Mouse (Mus musculus): ENCODE data around the gene Snw1. TPM values are rescaled to one million over a fixed set of nuclear protein-coding genes. Genes with fewer than 3 reads are reported as not detected.

The Snw1 gene
- polyA plus RNA-seq, 1 experiment: 27.5 TPM

DNA sequence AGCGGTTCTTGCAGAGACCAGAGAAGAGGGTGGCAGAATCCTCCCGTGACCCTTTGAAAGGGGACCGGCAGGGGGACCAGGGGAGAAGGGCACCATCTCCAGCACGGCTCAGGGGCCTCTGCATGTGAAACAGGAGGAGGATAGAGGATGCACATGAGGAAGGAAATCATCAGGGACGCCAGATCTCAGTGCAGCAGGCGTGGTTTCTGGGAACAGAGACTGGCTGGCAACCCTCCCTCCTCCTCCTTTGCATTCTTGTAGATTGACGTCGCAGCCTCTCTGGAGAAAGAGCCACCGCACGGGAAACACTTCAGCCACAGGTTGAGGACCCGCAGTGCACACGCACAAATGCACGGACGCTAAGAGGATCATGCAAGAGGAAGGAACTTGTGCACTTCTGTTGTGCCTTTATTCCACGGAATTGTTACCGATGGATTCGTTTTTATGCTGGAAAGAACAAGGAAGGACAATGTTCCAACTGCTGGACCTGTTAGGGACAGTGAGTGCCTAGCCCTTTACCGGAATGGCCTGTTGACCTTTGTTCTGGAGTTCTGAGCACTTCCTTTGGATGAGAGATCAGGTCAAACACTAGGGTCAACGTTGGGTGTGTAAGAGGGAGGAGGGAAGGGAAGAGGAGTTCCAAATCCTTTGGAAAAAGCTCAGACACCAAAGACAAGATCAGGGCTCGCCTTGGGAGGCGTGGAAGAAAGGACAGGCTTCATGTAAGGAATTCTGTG is 64.0 kb downstream of the Snw1 start:
- Histone ChIP-seq H3K27me3 (replicated peaks) (no peaks in the 10 kb centered on the region), H3K4me3 (replicated peaks) (peak overlapping the region; percentile 89), H3K9me3 (no peaks in the 10 kb centered on the region), H3K4me1 (peaks cover 54% of the 10 kb centered on the region), H3K36me3 (replicated peaks; ENCODE audit: low read length) (no peaks in the 10 kb centered on the region)
- TF ChIP-seq FLI1 (IDR thresholded peaks at IDR 0.05; ENCODE audit: low read length): no peak
- TF ChIP-seq GATA1 (IDR thresholded peaks at IDR 0.05; ENCODE audit: borderline replicate concordance, low read length): no peak

DNA sequence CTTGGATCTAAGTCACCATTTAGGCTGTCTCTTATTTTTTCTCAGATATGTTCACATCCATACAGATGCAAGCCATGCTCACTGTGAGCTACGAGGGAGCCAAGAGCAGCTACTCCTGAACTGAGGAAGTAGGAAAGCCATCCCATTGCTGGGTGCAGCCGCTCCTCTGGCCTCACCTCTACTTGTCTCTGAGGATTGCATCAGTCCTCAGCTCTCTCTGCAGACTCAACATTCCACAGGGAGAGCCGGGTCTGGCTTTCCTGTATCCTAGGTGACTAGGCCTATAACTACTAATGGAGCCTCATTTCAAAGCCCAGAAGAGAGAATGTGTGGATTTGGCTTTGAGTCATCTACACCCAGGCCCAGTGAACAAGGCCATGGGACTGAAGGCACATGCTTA is 66.4 kb downstream of the Snw1 start:
- no peak for TF ChIP-seq FLI1 (IDR thresholded peaks at IDR 0.05; ENCODE audit: low read length)
- TF ChIP-seq GATA1 (IDR thresholded peaks at IDR 0.05; ENCODE audit: borderline replicate concordance, low read length): no peak
- Histone ChIP-seq H3K4me3 (replicated peaks) (no peak overlapping the region), H3K27me3 (replicated peaks) (peaks cover 2% of the 10 kb centered on the region), H3K36me3 (replicated peaks; ENCODE audit: low read length) (no peaks in the 10 kb centered on the region), H3K9me3 (no peaks in the 10 kb centered on the region), H3K4me1 (peaks cover 45% of the 10 kb centered on the region)

DNA sequence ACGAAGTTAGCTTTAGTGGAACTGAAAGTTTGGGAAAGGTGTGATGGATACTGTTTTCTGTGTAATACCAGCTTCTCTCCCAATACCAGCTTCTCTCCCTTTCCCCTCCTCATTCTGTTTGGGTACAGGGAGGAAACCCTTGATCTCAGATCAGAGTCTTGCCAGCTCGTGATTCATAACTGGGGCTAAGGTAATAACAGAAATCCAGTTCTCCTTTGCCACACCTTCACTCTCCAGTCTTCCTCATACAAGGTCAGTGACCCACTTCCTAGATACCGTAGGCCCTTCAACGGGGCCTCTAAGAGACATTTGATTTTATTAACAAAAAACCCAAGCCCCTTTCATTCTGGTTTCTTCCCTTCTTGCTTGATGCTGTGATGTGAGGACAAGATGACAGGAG is 66.9 kb downstream of the Snw1 start:
- no peaks in the 10 kb centered on the region for H3K9me3 ChIP-seq
- TF ChIP-seq GATA1 (IDR thresholded peaks at IDR 0.05; ENCODE audit: borderline replicate concordance, low read length) (no peak), FLI1 (IDR thresholded peaks at IDR 0.05; ENCODE audit: low read length) (no peak)
- no peaks in the 10 kb centered on the region for H3K36me3 ChIP-seq (replicated peaks; ENCODE audit: low read length)
- peaks cover 4% of the 10 kb centered on the region for H3K27me3 ChIP-seq (replicated peaks)
- no peak overlapping the region for H3K4me3 ChIP-seq (replicated peaks)
- peaks cover 40% of the 10 kb centered on the region for H3K4me1 ChIP-seq

DNA sequence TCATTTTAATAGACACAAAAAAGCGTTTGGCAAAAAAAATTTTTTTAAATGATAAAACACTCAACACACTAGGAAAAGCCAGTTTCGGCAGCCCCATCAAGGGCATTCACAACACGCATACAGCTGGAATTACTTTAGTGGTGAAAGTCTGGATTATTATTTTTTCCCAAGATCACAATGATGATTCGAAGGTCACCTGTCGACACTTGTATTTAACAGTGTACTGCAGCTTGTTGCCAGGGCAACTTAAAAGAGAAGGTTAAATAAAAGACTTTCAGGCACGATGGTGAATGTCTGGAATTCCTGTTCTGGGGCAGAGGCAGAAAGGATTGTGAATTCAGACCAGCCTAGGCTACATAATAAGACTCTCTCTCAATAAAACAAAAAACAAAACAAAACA is 70.2 kb downstream of the Snw1 start:
- H3K36me3 ChIP-seq (replicated peaks; ENCODE audit: low read length): no peaks in the 10 kb centered on the region
- peaks cover 20% of the 10 kb centered on the region for H3K4me1 ChIP-seq

DNA sequence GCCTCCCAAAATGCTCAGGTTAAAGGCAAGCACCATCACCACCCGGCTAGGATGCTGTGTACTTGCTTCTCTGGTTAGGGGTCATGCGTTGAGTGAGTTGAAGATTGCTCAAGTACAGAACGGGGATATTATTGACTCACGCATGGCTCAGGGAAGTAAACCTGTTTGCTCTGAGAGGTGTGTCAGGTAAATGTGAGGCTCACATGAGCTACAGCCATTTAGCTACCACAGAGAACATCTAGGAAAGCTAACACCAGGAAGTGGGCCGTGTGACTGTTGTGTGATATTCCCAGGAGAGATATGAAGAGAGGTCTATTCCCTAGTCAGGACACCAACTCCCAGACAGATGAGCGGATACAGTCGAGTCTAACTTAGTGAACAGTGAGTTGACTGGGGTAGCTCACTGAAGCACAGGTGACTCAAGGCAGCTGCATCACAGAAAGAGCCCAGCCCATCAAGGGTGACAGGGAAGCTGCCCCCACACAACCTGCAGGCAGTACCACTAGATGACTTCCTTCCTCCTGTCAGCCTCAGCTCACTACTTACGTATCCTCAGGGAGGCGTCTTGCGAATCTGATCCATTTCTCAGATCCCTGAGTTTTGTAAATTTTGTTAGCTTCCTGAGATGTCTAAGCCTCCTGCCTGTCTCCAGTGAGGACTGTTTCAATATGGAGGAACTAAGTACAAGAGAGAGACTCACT is 72.8 kb downstream of the Snw1 start:
- H3K4me1 ChIP-seq: peaks cover 10% of the 10 kb centered on the region

More for the DNA sequence above, 70.2 kb downstream of the Snw1 start:
- Histone ChIP-seq H3K9me3 (no peaks in the 10 kb centered on the region), H3K27me3 (replicated peaks) (peaks cover 6% of the 10 kb centered on the region), H3K4me3 (replicated peaks) (no peak overlapping the region)
- TF ChIP-seq GATA1 (IDR thresholded peaks at IDR 0.05; ENCODE audit: borderline replicate concordance, low read length) (no peak), FLI1 (IDR thresholded peaks at IDR 0.05; ENCODE audit: low read length) (no peak)

More for the DNA sequence above, 72.8 kb downstream of the Snw1 start:
- Histone ChIP-seq H3K27me3 (replicated peaks) (peaks cover 15% of the 10 kb centered on the region), H3K4me3 (replicated peaks) (no peak overlapping the region), H3K36me3 (replicated peaks; ENCODE audit: low read length) (no peaks in the 10 kb centered on the region), H3K9me3 (no peaks in the 10 kb centered on the region)
- no peak for TF ChIP-seq GATA1 (IDR thresholded peaks at IDR 0.05; ENCODE audit: borderline replicate concordance, low read length)
- no peak for TF ChIP-seq FLI1 (IDR thresholded peaks at IDR 0.05; ENCODE audit: low read length)

Other genes starting within 250 kb of the Snw1 start
- not detected in 2 replicates for gene Noxred1, start 233.5 kb downstream of the Snw1 start, polyA plus RNA-seq (2012; ENCODE audit: insufficient read depth, low replicate concordance)
- gene Vipas39, start 206.0 kb downstream of the Snw1 start, polyA plus RNA-seq (2012; ENCODE audit: insufficient read depth, low replicate concordance): 2.2 and 3.4 TPM in 2 replicates
- gene Ahsa1, start 205.8 kb downstream of the Snw1 start, polyA plus RNA-seq (2012; ENCODE audit: insufficient read depth, low replicate concordance): 21.3 and 90.4 TPM in 2 replicates
- gene Ism2, start 172.6 kb downstream of the Snw1 start, polyA plus RNA-seq (2012; ENCODE audit: insufficient read depth, low replicate concordance): 0.04 TPM in 1 of 2 replicates, not detected in the other
- gene Sptlc2, start 83.9 kb downstream of the Snw1 start, polyA plus RNA-seq (2012; ENCODE audit: insufficient read depth, low replicate concordance): 5.6 and 44.0 TPM in 2 replicates
- gene Slirp, start 28.4 kb downstream of the Snw1 start, polyA plus RNA-seq (2012; ENCODE audit: insufficient read depth, low replicate concordance): 2.9 TPM in 1 of 2 replicates, not detected in the other
- 36.7 and 132 TPM in 2 replicates for gene Alkbh1, start 28.3 kb downstream of the Snw1 start, polyA plus RNA-seq (2012; ENCODE audit: insufficient read depth, low replicate concordance)
- not detected in 2 replicates for gene Gm5788, start 22.4 kb upstream of the Snw1 start, polyA plus RNA-seq (2012; ENCODE audit: insufficient read depth, low replicate concordance)
- not detected in 2 replicates for gene Gm8300, start 42.0 kb upstream of the Snw1 start, polyA plus RNA-seq (2012; ENCODE audit: insufficient read depth, low replicate concordance)
- not detected in 2 replicates for gene Oog1, start 130.4 kb upstream of the Snw1 start, polyA plus RNA-seq (2012; ENCODE audit: insufficient read depth, low replicate concordance)
- not detected in 2 replicates for gene Gm4027, start 146.6 kb upstream of the Snw1 start, polyA plus RNA-seq (2012; ENCODE audit: insufficient read depth, low replicate concordance)
- gene Gm16381, start 172.3 kb upstream of the Snw1 start, polyA plus RNA-seq (2012; ENCODE audit: insufficient read depth, low replicate concordance): not detected in 2 replicates

Measured in megakaryocyte, embryonic 14.5 days (primary cell).